Mouse (Mus musculus) thymus, postnatal 10 days (tissue): ENCODE results near the gene Agrn.

Source experiments
- DNase-seq, 2 experiments: peaks; one replicate each; pipeline ENCODE4 v3.0.0; 2021; ENCODE audit warnings: low spot score in 2 of 2

The Agrn gene

GRCm38 (mm10) chr4:156197131-156197828 is at the start of gene Agrn:
Gene Agrn (minus strand): TSS chr4:156197488.
- DNase-seq = peak; percentile 43 to 53

- DNase-seq = no peak
Measured at GRCm38 (mm10) chr4:156236651-156237447, 39.6 kb upstream of the Agrn start.

GRCm38 (mm10) chr4:156235808-156236533 is 38.7 kb upstream of the Agrn start, which contains the start of gene Noc2l:
Gene Noc2l (plus strand): TSS chr4:156236010.
- DNase-seq = peak; percentile 83 to 90

DNA sequence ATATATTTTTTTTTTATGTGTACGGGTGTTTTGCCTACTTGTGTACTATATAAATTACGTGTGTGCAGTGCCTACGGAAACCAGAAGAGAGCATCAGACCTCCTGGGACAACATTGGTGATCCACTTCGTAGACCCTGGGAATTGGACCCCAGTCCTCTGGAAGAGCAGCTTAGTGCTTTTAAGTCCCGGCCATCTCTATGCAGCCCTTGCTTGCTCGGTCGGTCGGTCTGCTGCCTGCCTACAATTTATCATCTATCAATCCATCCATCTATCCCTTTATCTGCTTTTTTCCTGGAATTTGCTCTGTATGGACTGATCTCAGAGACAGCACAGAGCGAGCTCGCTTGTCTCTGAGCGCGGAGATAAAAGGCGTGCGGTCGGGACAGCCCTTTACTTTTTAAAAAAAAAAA is 38.1 kb upstream of the Agrn start:
- DNase-seq = no peak

DNA sequence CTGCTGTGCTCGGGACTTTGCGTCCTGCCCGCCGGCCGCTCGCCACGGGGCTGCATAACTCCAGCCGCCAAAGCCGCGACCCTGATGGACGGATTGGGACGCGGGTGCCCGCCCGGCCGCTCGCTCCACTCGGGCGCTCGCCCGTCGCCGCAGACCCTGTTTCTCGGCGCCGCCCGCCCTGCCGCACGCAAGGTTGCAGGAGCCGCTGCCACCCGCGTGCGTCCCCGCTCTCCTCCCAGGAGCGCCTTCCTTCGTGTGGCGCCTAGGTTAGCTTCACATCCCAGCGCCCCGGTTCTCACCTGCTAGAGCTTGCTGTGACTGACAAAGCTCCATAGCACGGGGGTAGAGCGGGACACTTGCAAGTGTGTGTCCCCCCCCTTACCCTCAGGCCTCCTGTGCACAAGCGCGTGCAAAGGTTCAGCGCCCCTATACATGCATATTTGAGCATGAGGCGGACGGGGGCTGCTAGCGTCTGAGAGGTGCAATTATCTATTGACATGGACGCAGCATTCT is 37.5 kb upstream of the Agrn start, which contains the start of gene Plekhn1:
TSS of gene Plekhn1 (minus strand) at position 157 of the 513 bp plus-strand sequence.
- peak; percentile 55 to 67 for DNase-seq

DNA sequence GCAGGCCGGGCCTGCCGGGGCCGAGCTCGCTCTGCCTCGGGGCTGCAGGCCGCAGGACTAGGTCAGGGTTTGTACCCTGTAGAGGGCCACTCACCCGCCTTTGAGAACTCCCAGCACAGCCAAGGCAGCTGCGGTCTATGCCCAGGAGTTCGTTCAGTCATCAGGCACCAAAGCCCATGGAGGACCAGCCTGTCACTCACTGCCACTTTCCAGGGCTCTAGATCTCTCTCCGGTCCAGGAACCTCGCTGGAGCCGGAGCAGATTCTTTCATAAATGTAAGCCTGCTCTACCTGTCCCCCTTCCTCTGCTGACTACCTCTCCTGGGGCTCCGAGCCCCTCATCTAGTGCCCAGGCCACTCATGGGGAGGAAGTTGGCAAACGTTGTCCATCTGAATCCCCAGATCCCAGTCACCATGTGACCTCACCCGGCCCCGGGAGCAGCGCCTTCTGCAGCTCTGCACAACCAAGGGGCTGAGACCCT is 36.8 kb upstream of the Agrn start:
- peak in 1 of 2 experiments; percentile 32 for DNase-seq

DNA sequence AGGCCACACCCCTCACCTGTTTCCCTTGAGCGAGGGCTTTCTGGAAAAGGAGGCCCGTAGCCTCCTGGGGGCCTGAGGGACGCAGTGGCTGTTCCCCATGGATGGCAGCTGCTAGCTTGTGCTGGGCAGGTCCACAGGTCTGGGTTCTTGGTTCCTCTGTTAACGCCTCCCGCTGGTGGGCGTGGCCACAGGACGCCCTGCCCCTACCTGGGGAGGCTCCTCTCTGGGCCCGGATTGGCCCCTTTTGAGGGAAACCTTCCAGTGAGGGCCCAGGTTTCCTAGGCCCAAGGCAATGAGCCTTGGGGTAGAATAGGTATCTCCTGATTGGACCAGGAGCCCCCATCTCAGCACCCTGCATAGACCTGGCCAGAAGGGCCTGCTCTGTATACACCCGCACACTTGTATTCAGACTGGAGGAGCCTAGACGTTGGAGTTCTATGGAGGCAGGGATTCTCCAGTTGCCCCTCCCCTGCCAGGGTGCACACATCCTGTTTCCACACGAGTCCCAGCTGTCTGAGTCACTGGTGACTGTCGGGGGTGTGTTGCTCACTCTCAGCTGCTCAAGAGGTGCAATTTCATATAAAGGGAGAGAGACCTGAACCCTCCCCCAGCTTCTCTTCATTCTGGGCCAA is 31.2 kb upstream of the Agrn start:
- no peak for DNase-seq

- DNase-seq = no peak
Measured at GRCm38 (mm10) chr4:156227752-156228392, 30.6 kb upstream of the Agrn start.

DNA sequence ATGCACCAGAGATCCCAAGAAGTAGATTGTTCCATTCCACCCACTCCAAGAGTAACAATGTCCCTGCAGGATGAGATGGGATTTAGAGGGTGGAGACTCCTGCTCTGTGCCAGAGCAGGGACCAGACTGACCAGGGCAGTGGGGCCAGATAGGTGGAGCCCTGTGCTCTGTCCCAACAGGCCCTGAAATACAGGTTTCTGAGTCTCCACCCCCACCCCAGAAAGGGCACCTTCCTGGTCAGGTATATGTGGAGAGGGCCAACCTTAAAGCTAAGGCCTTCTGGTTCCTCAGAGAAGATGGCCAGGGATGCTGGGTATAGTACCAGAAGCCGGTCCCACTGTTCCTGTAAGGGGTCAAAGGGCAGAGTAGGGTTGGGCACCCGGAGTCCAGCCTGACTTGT is 27.0 kb upstream of the Agrn start:
- DNase-seq = no peak

GRCm38 (mm10) chr4:156219936-156220335 is 22.6 kb upstream of the Agrn start:
- DNase-seq = no peak

DNA sequence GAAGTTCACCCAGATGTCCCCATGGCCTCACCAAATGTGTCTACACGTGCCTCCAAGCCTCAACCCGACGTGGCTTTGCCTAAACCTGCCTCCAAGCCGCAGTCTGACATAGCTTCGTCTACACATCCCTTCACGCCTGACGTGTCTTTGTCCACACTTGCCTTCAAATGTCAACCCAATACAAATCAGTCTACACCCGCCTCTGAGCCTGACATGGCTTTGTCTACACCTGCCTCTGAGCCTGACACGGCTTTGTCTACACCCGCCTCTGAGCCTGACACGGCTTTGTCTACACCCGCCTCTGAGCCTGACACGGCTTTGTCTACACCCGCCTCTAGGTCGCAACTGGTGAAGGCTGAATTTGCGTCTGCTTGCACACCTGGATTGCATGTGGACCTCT is 20.6 kb upstream of the Agrn start:
- DNase-seq = no peak

GRCm38 (mm10) chr4:156217022-156217669 is 19.9 kb upstream of the Agrn start:
- no peak for DNase-seq

GRCm38 (mm10) chr4:156216196-156216595 is 18.9 kb upstream of the Agrn start:
- no peak for DNase-seq

- no peak for DNase-seq
Measured at GRCm38 (mm10) chr4:156215649-156216048, 18.4 kb upstream of the Agrn start, which contains the start of gene Perm1. Gene Perm1 (plus strand): TSS chr4:156215868.

DNA sequence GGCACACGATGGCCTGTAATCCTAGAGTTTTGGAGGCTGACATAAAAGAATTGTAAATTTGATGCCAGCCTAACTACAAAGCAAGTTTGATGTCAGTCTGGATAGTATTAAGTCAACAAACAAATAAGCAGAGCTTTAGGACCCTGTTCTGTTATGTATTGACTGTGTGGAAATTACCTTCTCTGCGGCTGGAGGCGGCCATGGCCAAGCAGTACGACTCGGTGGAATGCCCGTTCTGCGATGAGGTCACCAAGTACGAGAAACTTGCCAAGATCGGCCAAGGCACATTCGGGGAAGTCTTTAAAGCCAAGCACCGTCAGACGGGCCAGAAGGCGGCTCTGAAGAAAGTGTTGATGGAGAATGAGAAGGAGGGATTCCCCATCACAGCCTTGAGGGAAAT is 15.8 kb upstream of the Agrn start:
- no peak for DNase-seq

DNA sequence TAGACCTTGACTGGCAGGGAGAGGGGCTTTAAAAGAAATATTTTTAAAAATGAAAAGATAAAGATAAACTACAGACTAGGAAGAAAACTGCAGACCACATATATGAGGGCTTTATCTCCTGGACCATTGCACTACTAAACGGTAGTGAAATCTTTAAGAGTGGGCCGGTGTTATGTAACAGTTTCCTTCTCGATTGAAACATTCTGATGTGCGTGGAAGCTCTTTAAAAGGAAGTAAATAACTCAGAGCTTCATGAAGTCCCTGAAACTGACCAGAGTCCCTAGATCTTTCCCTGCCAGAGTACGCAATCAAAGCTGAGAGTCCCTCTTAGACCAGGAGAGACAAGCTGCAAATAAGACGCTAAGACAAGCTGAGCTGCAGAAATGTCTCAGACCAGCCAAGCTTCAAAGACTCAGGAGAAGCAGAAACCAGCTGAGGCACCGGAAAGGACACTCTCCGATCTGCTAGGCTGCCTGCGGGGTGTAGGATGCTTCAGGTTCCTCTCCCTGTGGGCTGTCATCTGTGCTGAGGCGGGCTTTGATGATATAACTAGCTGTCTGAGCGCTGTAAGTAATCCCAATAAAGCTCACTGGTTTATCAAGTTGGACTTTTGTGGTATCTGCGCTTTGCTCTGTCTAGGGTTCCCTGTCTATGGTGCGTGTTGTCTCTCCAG is 12.8 kb upstream of the Agrn start:
- DNase-seq = no peak

DNA sequence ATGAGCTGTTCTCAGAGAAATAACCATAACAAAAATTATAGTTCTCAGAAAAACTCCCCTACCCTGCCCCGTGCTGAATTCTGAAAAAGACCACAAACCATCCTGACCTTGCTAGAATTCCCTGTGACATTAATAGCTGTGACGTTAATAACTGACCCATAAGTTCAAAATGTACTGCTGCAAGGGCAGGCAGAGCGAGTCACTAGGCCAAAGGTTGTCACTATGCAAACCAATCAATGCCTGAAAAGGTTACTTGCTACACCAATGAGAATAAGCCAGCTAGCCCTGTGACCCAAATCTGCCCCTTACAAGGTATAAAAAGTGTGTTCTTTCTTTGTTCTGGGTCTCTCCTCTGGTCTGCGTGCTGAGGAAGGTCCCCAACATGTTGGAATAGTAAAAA is 11.6 kb upstream of the Agrn start:
- DNase-seq = no peak

DNA sequence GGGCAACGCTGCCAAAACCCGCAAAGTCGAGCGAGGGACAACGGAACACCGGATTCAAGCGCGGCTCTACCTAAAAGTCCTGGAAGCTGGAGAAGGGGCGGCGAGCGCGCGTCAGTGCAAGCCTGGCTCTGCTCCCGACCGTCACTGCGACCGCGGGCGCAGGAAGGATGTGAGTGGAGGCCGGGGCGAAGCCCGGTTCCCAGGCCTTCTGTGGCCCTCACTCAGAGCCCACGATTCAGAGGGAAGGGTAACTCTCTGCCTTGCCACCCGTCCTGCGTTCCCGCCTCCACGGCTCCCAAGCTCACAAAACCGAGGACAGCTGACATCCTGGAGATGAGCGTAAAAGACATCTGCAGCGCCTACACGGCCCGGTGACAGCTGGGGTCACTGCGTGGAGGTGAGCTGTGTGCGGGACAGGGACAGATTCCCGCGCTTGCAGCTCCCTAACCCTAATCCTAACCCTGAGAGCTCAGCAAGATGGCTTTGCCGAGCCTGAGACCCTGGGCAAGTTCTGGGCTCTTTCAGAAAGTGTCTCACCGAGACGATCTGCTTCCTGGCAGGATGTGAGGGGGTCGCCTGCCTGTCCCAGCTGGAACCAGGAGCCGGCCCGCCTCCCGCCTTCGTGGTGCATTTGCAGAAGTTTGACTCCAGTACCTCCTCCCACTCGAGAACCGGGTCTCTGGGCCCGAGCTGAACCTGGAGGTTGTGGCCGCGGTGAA is 6.3 kb upstream of the Agrn start:
- peak; percentile 10 to 20 for DNase-seq

DNA sequence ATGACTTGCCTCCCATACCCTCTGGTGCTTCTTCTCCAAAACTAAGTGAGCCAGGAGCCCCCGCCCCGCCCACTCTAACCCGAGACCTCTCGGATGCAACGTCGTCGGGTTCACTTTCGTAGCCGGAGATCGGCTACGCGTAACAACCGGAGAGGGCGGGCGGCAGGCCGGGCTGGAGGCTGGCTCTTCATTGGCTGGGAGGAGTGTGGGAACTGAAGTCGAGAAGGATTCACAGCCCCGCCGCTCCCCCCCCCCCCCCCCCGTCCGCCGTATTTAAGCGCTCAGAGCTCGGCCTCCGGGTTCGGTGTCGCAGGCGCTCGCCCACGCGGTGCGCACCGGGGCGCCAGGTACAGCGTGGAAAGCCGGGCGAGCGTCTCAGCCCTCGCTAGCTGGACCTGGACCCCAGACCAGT is 5.7 kb upstream of the Agrn start, which contains the start of gene AW011738:
TSS of gene AW011738 (plus strand) at position 304 of the 412 bp plus-strand sequence.
- DNase-seq = peak; percentile 64 to 67
